8 mouse cellular contexts compared by ENCODE assay signal in genomic region chr7:19327128-19327527, GRCm38 (mm10). TPM values are rescaled to one million over a fixed set of nuclear protein-coding genes. Genes with fewer than 3 reads are reported as not detected.
DNase-seq lines count a peak whose midpoint lies in the region; ATAC-seq and TF ChIP-seq lines count a peak whose summit lies in the region.

No protein-coding gene starts in this region.

- peak overlapping the region; percentile 83 for H3K4me2 ChIP-seq in forebrain, embryonic 15.5 days (replicated peaks)
- peak overlapping the region; percentile 71 for H3K4me2 ChIP-seq in lung, embryonic 14.5 days

- ATAC-seq in forebrain, embryonic 15.5 days (replicated peaks) = peak; percentile 56
- peak; percentile 75 for ATAC-seq in lung, embryonic 14.5 days (ENCODE audit: insufficient read depth)

- peak overlapping the region; percentile 31; the same call in 1 of the 2 replicates for H3K27ac ChIP-seq in forebrain, embryonic 15.5 days (replicated peaks)
- peak overlapping the region; percentile 87 for H3K27ac ChIP-seq in lung, embryonic 14.5 days (ENCODE audit: low read depth)

- H3K9ac ChIP-seq in forebrain, embryonic 15.5 days (replicated peaks) = peak overlapping the region; percentile 44
- peak overlapping the region; percentile 33 for H3K9ac ChIP-seq in lung, embryonic 14.5 days

- H3K4me3 ChIP-seq in forebrain, embryonic 15.5 days = peak overlapping the region; percentile 46
- H3K4me3 ChIP-seq in lung, embryonic 14.5 days (ENCODE audit: low read depth, low read length) = peak overlapping the region; percentile 38

- no peak for TF ChIP-seq CTCF in lung, embryonic 14.5 days (IDR thresholded peaks at IDR 0.05; ENCODE audit: low read depth)

- WGBS in forebrain, embryonic 15.5 days = under 1% methylated on average over 22 of the region's 22 CpGs
- under 1% methylated on average over 22 of the region's 22 CpGs for WGBS in lung, embryonic 14.5 days

- H3K36me3 ChIP-seq in forebrain, embryonic 15.5 days = no peaks in the 10 kb centered on the region
- no peaks in the 10 kb centered on the region for H3K36me3 ChIP-seq in lung, embryonic 14.5 days (ENCODE audit: insufficient read depth)

- peak; percentile 81 for DNase-seq in ES-CJ7 (ENCODE audit: low read depth, low spot score)
- peak; percentile 75 for DNase-seq in cerebellum, adult 11 months
- peak; percentile 93 for DNase-seq in heart, postnatal 14 days
- DNase-seq in layer of hippocampus, adult 18-20 months (ENCODE audit: low spot score in 2 of 2) = peak; percentile 83 to 89
- DNase-seq in lung, embryonic 14.5 days = peak; percentile 95
- peak; percentile 77 for DNase-seq in ovary, adult 18-20 months (ENCODE audit: low spot score)
- peak; percentile 77 to 88 for DNase-seq in urinary bladder, postnatal 4 days (ENCODE audit: low spot score in 2 of 2)

- peaks cover 19% of the 10 kb centered on the region for H3K4me1 ChIP-seq in forebrain, embryonic 15.5 days
- H3K4me1 ChIP-seq in lung, embryonic 14.5 days (ENCODE audit: insufficient read depth) = peaks cover 11% of the 10 kb centered on the region

- no peaks in the 10 kb centered on the region for H3K9me3 ChIP-seq in forebrain, embryonic 15.5 days
- no peaks in the 10 kb centered on the region for H3K9me3 ChIP-seq in lung, embryonic 14.5 days (ENCODE audit: low read depth, low read length)

- no peaks in the 10 kb centered on the region for H3K27me3 ChIP-seq in forebrain, embryonic 15.5 days
- H3K27me3 ChIP-seq in lung, embryonic 14.5 days (ENCODE audit: insufficient read depth, low read length) = no peaks in the 10 kb centered on the region

- intact Hi-C loops in heart, postnatal 14 days (cut with DNase I) = no loop called here

RNA-seq across cellular contexts. Expression of gene Fosb, which starts 17.3 kb away (rescaled TPM):
- 0.11 TPM in 2 replicates for polyA plus RNA-seq in forebrain, embryonic 15.5 days (2015; fragmentation: Nextera tagmentation; extraction: Ambion mirVana)
- 1 to 10 TPM in 1 of 2 experiments, under 1 TPM in 1; 0.60 to 1.2 TPM for total RNA-seq in heart, postnatal 14 days (2021)
- total RNA-seq in layer of hippocampus, adult 18-20 months (2021) = 10 to 100 TPM; 20.4 to 26.6 TPM
- not detected in 2 replicates for polyA plus RNA-seq in lung, embryonic 14.5 days (2014; fragmentation: Nextera tagmentation; extraction: Ambion mirVana)

RNA-seq across cellular contexts. Expression of gene Ercc1, which starts 17.4 kb away (rescaled TPM):
- 94.6 and 95.4 TPM in 2 replicates for polyA plus RNA-seq in forebrain, embryonic 15.5 days (2015; fragmentation: Nextera tagmentation; extraction: Ambion mirVana)
- total RNA-seq in heart, postnatal 14 days (2021) = 10 to 100 TPM; 41.1 to 48.0 TPM
- total RNA-seq in layer of hippocampus, adult 18-20 months (2021) = 10 to 100 TPM; 47.7 to 49.0 TPM
- 88.6 and 90.5 TPM in 2 replicates for polyA plus RNA-seq in lung, embryonic 14.5 days (2014; fragmentation: Nextera tagmentation; extraction: Ambion mirVana)

RNA-seq across cellular contexts. Expression of gene Cd3eap, which starts 32.2 kb away (rescaled TPM):
- 23.9 and 24.0 TPM in 2 replicates for polyA plus RNA-seq in forebrain, embryonic 15.5 days (2015; fragmentation: Nextera tagmentation; extraction: Ambion mirVana)
- 1 to 10 TPM; 6.5 to 9.4 TPM for total RNA-seq in heart, postnatal 14 days (2021)
- total RNA-seq in layer of hippocampus, adult 18-20 months (2021) = 10 to 100 TPM; 19.9 to 21.0 TPM
- 21.3 and 24.2 TPM in 2 replicates for polyA plus RNA-seq in lung, embryonic 14.5 days (2014; fragmentation: Nextera tagmentation; extraction: Ambion mirVana)

RNA-seq across cellular contexts. Expression of gene Ppp1r13l, which starts 32.4 kb away (rescaled TPM):
- polyA plus RNA-seq in forebrain, embryonic 15.5 days (2015; fragmentation: Nextera tagmentation; extraction: Ambion mirVana) = 2.6 and 2.7 TPM in 2 replicates
- 10 to 100 TPM; 25.0 to 28.4 TPM for total RNA-seq in heart, postnatal 14 days (2021)
- 1 to 10 TPM; 6.3 to 7.8 TPM for total RNA-seq in layer of hippocampus, adult 18-20 months (2021)
- 5.4 and 7.9 TPM in 2 replicates for polyA plus RNA-seq in lung, embryonic 14.5 days (2014; fragmentation: Nextera tagmentation; extraction: Ambion mirVana)

RNA-seq across cellular contexts. Expression of gene Rtn2, which starts 44.7 kb away (rescaled TPM):
- 123 and 127 TPM in 2 replicates for polyA plus RNA-seq in forebrain, embryonic 15.5 days (2015; fragmentation: Nextera tagmentation; extraction: Ambion mirVana)
- total RNA-seq in heart, postnatal 14 days (2021) = 100 to 1,000 TPM; 106 to 122 TPM
- total RNA-seq in layer of hippocampus, adult 18-20 months (2021) = 10 to 100 TPM; 92.8 to 95.6 TPM
- 8.0 and 9.1 TPM in 2 replicates for polyA plus RNA-seq in lung, embryonic 14.5 days (2014; fragmentation: Nextera tagmentation; extraction: Ambion mirVana)

Comparison
In these comparisons a context has a peak if more than half of its experiments do, and no peak if none do; other contexts are left out.
1. Peak in every context shown above with its lines: DNase-seq, ATAC-seq, H3K4me3 ChIP-seq and H3K27ac ChIP-seq.
2. RNA of gene Fosb, which starts 17.3 kb away (total RNA-seq): 20.4 to 26.6 TPM in layer of hippocampus, adult 18-20 months; 0.60 to 1.2 TPM in heart, postnatal 14 days; every median in the first group is over 4 times any median in the second.